Mouse (Mus musculus) embryonic facial prominence, embryonic 11.5 days (tissue): ENCODE measurements around the gene F2rl1. TPM values are rescaled to one million over a fixed set of nuclear protein-coding genes. Genes with fewer than 3 reads are reported as not detected.

Experiments used
- ATAC-seq: fragments of 200-750 bp; cut with Nextera tagmentation; replicated peaks from 2 replicates; pipeline ENCODE4 v1.8.0; 2017; ENCODE audit warnings: low read depth; ENCODE audit not compliant: insufficient number of reproducible peaks, low FRiP score, low TSS enrichment
- DNase-seq: peaks from one replicate; pipeline ENCODE4 v3.0.0-alpha.2; 2015; ENCODE audit warnings: low spot score
- H3K27ac ChIP-seq: fragments of 300-500 bp; sonication (generic); replicated peaks from 2 replicates; pipeline ENCODE4 v1.5.1; 2014; ENCODE audit warnings: mild to moderate bottlenecking, low read depth, low read length, control low read depth
- H3K27me3 ChIP-seq: fragments of 300-500 bp; sonication (generic); 2 replicates; pipeline ENCODE4 v1.6.1; 2014; ENCODE audit warnings: mild to moderate bottlenecking, low read length, moderate library complexity, mixed read lengths; ENCODE audit not compliant: control insufficient read depth, insufficient read depth
- H3K36me3 ChIP-seq: fragments of 300-500 bp; sonication (generic); replicated peaks from 2 replicates; pipeline ENCODE4 v1.6.1; 2014; ENCODE audit warnings: low read depth, mild to moderate bottlenecking, low read length, moderate library complexity, mixed read lengths; ENCODE audit not compliant: control insufficient read depth, insufficient read depth
- H3K4me1 ChIP-seq: fragments of 300-500 bp; sonication (generic); 2 replicates; pipeline ENCODE4 v1.6.1; 2014; ENCODE audit warnings: low read length, mixed read lengths; ENCODE audit not compliant: control insufficient read depth, insufficient read depth
- H3K4me2 ChIP-seq: fragments of 300-500 bp; sonication (generic); 2 replicates; pipeline ENCODE4 v1.6.1; 2014; ENCODE audit warnings: low read depth, mild to moderate bottlenecking, control low read depth, low read length, moderate library complexity
- H3K4me3 ChIP-seq: fragments of 300-500 bp; sonication (generic); 2 replicates; pipeline ENCODE4 v1.5.1; 2014; ENCODE audit warnings: low read depth, low read length, control low read depth
- H3K9ac ChIP-seq: fragments of 300-500 bp; sonication (generic); replicated peaks from 2 replicates; pipeline ENCODE4 v1.6.1; 2014; ENCODE audit warnings: mild to moderate bottlenecking, control low read depth, low read length
- H3K9me3 ChIP-seq: fragments of 300-500 bp; sonication (generic); replicated peaks from 2 replicates; pipeline ENCODE4 v1.6.1; 2016; ENCODE audit warnings: mild to moderate bottlenecking, low read length, inconsistent platforms, mixed read lengths; ENCODE audit not compliant: control insufficient read depth
- WGBS: fragments of 180-500 bp; shearing (Covaris S2); extraction: QIAGEN DNeasy Blood & Tissue Kit; methylation state at CpG from one replicate; pipeline ENCODE4 v1.1.7; 2014; 5-methylcytosine and 5-hydroxymethylcytosine counted together
- polyA plus RNA-seq: library from polyadenylated mRNA; unstranded; fragments of >200 nt; fragmentation: Nextera tagmentation; extraction: Ambion mirVana; gene quantifications from 2 replicates; pipeline ENCODE4 v1.2.1, GENCODE M21; 2014

The F2rl1 gene
- polyA plus RNA-seq, 1 experiment from 2014 or later: 0.38 TPM

DNA sequence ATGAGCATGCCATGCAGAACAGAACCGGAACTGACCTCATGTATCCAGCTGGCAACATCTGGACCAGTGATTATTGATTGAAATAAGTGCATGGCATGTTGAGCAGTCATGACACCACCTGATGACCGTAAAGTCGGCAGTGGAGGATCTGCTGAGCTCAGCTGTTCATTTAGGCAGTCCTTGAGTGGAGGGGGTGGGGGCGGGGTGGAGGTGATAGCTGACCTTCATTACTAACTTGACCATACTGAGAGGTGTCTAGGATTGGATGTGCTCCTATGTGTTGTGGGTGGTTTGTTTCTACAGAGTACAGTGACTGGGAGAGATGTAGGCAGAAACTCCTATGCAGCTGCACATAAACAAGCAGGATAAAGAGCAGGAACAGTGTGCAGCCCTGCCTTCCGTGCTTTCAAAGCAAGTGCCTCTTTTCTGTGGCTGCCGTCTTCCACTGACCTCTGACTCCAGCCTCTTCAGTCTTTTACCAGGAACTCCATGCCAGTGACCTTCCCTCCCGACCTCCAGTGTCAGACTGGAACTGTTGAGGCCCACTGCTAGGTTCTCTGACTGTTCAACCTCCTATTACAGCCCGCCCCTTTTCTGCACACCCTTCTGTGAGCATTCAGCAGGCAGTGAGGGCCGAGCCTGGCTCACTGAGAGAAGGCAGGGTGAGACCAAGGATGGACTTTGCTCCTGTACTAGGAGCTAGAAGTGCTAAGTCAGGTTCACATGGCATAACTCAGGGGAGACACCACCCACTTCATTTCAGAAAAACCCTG is 6.4 kb upstream of the F2rl1 start:
- H3K9me3 ChIP-seq: no peaks in the 10 kb centered on the region
- peaks cover 6% of the 10 kb centered on the region; the same call in 1 of the 2 replicates for H3K4me1 ChIP-seq
- ATAC-seq (no peak), DNase-seq (no peak)
- no peak overlapping the region for H3K4me2 ChIP-seq
- no peak overlapping the region for H3K27ac ChIP-seq
- H3K9ac ChIP-seq: no peak overlapping the region
- H3K4me3 ChIP-seq: no peak overlapping the region
- WGBS: 31% methylated on average over 9 of the region's 9 CpGs
- peaks cover 3% of the 10 kb centered on the region; the same call in 1 of the 2 replicates for H3K27me3 ChIP-seq
- H3K36me3 ChIP-seq: no peaks in the 10 kb centered on the region

DNA sequence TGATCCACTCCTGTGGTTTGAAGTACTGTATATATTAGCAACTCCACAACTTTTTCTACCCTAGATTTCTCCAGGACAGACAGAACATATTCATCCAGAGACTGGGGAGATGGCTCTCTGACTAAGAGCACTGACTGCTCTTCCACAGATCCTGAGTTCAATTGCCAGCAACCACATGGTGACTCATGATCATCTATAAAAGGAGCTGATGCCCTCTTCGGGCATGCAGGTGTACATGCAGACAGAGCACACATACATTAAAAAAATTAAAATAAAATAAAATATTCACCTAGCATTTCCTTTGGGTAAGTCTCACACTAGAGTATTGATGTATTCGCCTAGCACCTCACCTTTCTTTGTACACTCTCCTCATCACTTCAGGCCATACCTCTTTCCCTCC is 4.2 kb upstream of the F2rl1 start:
- DNase-seq: no peak
- H3K27me3 ChIP-seq: peaks cover 23% of the 10 kb centered on the region

DNA sequence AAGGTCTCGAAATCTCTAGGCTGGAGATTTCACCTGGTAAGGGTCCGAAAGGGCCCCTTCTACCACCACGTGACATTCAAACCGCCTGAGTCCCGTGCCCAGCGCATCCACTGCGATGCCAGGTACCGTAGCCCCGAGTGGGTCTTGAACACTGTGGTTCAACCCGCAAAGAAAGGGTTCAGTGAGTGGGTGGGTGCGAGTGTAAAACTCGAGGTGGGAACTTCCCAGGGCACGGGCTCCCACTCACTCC is 678 bp downstream of the F2rl1 start:
- ATAC-seq: peak; percentile 41; the same call in 1 of the 2 replicates
- peaks cover 27% of the 10 kb centered on the region for H3K27me3 ChIP-seq
- H3K9ac ChIP-seq: peak overlapping the region; percentile 30; the same call in 1 of the 2 replicates
- no peak overlapping the region for H3K27ac ChIP-seq
- peak overlapping the region; percentile 37 for H3K4me3 ChIP-seq
- WGBS: under 1% methylated on average over 13 of the region's 13 CpGs
- no peaks in the 10 kb centered on the region for H3K9me3 ChIP-seq
- peaks cover 4% of the 10 kb centered on the region; the same call in 1 of the 2 replicates for H3K4me1 ChIP-seq
- H3K36me3 ChIP-seq: no peaks in the 10 kb centered on the region
- peak overlapping the region; percentile 61 for H3K4me2 ChIP-seq
- DNase-seq: no peak

More for the DNA sequence above, 4.2 kb upstream of the F2rl1 start:
- Histone ChIP-seq H3K4me3 (no peak overlapping the region), H3K4me2 (no peak overlapping the region), H3K9ac (no peak overlapping the region), H3K27ac (no peak overlapping the region), H3K36me3 (no peaks in the 10 kb centered on the region), H3K9me3 (no peaks in the 10 kb centered on the region), H3K4me1 (peaks cover 4% of the 10 kb centered on the region; the same call in 1 of the 2 replicates)
- 82% methylated on average over 2 of the region's 2 CpGs for WGBS
- no peak for ATAC-seq

DNA sequence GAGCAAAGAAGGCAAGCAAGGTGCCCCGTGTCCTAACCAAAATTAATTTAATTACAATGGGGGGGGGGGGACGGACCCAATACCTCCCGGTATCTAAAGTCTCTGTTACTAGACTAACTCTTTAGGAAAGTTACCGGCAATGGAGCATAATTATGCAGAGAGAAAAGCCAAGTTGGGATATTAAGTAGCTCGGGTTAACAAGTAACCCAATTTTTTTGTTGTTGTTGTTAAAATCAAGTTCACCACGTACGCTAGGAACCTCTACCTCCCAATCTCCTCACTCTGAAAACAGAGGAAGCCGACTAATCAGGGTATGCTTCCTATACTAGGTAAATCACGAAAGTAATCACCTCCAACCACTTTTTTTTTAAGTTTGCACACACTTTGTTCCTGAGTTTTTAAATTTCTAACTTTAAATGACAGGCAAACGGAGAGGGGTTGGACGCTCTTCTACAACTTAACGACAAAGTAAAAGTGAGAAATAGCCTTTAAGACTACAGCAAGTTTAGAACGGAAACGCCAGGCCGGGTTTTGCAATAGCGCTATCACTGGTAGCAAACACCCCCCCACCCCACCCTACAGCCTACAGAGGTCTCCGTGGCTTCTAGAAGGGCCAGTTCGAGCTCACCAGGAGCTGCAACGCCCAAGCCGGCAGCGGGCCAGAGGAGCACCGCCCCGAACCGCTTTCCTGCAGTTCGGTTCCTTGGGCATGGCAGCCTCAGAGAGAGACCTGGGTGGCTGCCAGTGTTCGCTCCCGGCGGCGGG is 1.2 kb downstream of the F2rl1 start:
- under 1% methylated on average over 29 of the region's 29 CpGs for WGBS
- Histone ChIP-seq H3K36me3 (no peaks in the 10 kb centered on the region), H3K4me3 (peak overlapping the region; percentile 37), H3K27ac (no peak overlapping the region), H3K9me3 (no peaks in the 10 kb centered on the region), H3K4me1 (peaks cover 4% of the 10 kb centered on the region; the same call in 1 of the 2 replicates), H3K27me3 (peaks cover 27% of the 10 kb centered on the region), H3K9ac (peak overlapping the region; percentile 30; the same call in 1 of the 2 replicates), H3K4me2 (peak overlapping the region; percentile 61)
- peak; percentile 38 for DNase-seq
- ATAC-seq: 0 out of 2 replicates have a peak, but pooled peaks have one; percentile 5

DNA sequence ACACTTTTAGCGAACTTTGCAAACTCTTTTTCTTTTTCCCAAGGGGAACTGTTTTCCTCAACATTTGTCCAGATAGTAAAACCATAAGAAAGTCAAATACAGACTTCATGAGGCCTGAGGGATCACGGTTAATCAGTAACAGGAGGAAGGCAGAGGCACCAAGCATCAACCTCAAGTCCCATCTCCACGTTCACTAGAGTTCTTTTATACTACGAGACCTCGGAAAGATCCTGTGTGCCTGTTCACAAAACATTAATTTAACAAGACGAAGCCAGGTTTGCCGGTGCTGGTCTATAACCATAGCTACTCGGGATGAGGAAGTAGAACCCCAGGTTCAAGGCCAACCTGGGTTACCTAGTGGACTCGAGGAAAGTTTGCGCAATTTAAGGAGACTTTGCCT is 2.9 kb downstream of the F2rl1 start:
- H3K36me3 ChIP-seq: no peaks in the 10 kb centered on the region
- peaks cover 4% of the 10 kb centered on the region; the same call in 1 of the 2 replicates for H3K4me1 ChIP-seq
- H3K9me3 ChIP-seq: no peaks in the 10 kb centered on the region
- WGBS: 88% methylated on average over 10 of the region's 10 CpGs
- DNase-seq: no peak
- no peak overlapping the region for H3K9ac ChIP-seq
- H3K4me2 ChIP-seq: no peak overlapping the region
- no peak overlapping the region for H3K4me3 ChIP-seq
- no peak for ATAC-seq
- peaks cover 27% of the 10 kb centered on the region for H3K27me3 ChIP-seq
- no peak overlapping the region for H3K27ac ChIP-seq

DNA sequence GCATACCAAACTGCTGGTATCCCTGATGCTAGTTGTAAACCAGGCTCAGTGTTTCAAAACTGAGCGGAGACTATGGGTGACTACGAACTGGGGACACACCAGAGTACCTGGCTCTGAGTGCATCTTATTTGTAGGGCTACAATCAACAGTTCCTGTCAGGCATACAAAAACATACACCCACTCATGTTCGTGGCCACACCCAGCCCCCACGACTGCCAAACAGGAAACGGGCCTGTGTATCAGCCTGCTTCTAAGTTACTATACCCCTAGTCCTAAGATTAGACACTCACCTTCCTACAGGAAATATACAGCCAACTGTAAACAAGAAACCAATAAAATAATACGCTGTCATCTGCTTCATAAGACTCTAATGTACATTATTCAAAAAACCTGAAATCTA is 4.0 kb downstream of the F2rl1 start:
- no peak for DNase-seq
- H3K9me3 ChIP-seq: no peaks in the 10 kb centered on the region
- no peak overlapping the region for H3K9ac ChIP-seq
- H3K27me3 ChIP-seq: peaks cover 20% of the 10 kb centered on the region
- H3K27ac ChIP-seq: no peak overlapping the region
- H3K4me2 ChIP-seq: no peak overlapping the region
- ATAC-seq: no peak
- no peak overlapping the region for H3K4me3 ChIP-seq
- no peaks in the 10 kb centered on the region for H3K36me3 ChIP-seq
- 87% methylated on average over 6 of the region's 6 CpGs for WGBS
- H3K4me1 ChIP-seq: peaks cover 4% of the 10 kb centered on the region; the same call in 1 of the 2 replicates

DNA sequence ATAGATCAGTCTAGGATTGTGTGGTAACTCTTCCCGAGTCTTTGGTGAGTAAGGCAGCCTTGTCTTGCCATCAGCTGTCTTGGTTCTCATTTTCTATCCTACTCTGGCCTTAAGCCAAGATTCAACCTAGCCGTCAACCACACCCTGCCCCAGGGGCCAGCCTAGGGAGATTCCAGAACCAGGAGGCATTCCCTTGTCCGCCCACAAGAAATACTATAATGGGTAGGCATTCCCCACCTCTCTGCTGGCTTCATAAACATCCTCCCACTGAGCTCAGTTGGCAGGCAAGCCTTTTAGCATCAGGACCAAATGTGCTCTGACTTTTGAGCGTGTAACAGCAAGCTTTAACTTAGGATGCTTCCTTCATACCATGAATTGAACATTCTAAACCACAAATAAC is 10.3 kb downstream of the F2rl1 start:
- Histone ChIP-seq H3K4me2 (no peak overlapping the region), H3K27ac (no peak overlapping the region), H3K4me3 (no peak overlapping the region), H3K4me1 (no peaks in the 10 kb centered on the region), H3K9me3 (no peaks in the 10 kb centered on the region), H3K36me3 (no peaks in the 10 kb centered on the region), H3K9ac (no peak overlapping the region), H3K27me3 (no peaks in the 10 kb centered on the region)
- no peak for DNase-seq
- ATAC-seq: no peak
- 78% methylated on average over 4 of the region's 4 CpGs for WGBS

DNA sequence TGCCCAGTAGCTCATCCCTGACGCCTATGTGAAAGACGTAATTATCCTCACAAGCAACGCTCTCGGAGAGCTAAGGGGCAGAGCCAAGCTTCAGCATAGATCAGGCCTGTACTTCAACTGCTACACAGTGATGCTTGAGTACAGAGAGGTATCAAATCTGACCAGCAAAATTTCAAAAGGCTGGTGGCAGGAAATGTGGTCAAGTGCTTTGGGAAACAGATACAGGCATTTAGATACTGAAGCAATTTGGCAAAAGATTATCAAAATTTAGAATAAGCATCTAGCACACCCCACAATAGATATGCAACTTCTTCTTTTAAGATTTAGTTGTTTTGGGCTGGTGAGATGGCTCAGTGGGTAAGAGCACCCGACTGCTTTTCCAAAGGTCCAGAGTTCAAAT is 15.0 kb downstream of the F2rl1 start:
- H3K36me3 ChIP-seq: no peaks in the 10 kb centered on the region
- ATAC-seq (no peak), DNase-seq (no peak)
- H3K9ac ChIP-seq: no peak overlapping the region
- H3K4me3 ChIP-seq: no peak overlapping the region
- no peaks in the 10 kb centered on the region for H3K4me1 ChIP-seq
- no peak overlapping the region for H3K27ac ChIP-seq
- no peak overlapping the region for H3K4me2 ChIP-seq
- WGBS: 85% methylated on average over 5 of the region's 5 CpGs
- no peaks in the 10 kb centered on the region for H3K9me3 ChIP-seq
- no peaks in the 10 kb centered on the region for H3K27me3 ChIP-seq
